Mouse (Mus musculus): ENCODE measurements around the gene Doc2b.

Gene Doc2b

DNA sequence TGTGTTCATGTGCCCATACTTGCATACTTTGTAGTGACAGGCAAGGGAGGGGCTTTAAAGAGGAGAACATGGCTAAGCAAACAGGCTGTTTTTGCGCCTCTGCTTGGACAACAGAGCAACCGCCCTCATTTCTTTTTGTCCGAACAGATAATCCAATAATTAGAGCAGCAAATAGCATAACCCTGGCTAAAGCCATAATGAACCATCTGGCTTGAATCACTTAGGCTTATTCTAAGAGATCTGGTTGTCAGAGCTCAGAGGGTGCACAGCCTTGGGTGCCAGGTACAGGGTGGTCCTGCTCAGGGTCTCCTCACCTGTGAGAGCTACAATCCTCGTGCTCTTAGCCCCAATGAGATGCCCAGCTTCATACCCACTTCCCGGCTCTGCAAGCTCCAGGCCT lies 2.5 kb downstream of the Doc2b start:
- DNase-seq (ENCODE audit: low spot score) = no peak

DNA sequence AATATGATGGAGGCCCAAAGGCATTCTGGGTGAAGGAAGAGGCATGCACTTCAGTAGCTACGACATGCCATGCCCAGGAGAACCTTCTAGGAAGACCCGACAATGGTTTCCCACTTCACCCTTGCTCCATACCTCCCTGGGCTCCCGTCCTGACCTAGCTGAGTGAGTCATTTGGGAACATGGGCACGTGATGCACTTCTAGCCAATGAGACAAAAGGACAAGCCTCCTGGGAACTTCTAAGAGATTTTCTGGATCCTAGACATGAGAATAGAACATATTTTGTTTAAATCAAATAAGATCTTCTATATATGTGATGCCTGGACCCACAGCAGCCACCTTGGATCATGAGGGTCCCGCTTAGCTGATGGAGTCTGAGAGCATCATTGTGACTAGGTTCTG lies 3.3 kb downstream of the Doc2b start:
- no peak for DNase-seq (ENCODE audit: low spot score)

DNA sequence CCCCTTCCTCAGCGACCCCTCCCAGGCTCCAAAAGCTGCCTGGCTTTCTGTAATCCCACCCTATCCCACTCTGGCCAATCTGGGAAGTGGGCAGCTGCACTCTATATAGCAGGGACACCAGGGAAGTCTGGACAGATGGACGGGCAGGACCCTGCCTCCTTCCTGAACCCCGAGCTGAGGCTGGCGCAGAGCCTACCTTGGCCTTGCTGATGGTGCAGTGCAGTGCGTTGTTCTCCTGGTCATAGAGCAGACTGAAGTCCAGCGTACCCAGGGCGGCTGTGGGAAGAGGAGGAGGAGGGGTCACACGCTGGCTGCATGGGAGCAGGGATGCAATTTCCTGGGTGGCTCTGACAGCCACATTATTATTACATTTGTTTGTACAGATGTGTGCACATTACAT lies 10.0 kb downstream of the Doc2b start:
- DNase-seq (ENCODE audit: low spot score) = no peak

GRCm38 (mm10) chr11:75783799-75784198 lies 12.1 kb downstream of the Doc2b start:
- no peak for DNase-seq (ENCODE audit: low spot score)

- DNase-seq (ENCODE audit: low spot score) = no peak
These were observed 13.9 kb downstream of the Doc2b start for GRCm38 (mm10) chr11:75781919-75782318.

DNA sequence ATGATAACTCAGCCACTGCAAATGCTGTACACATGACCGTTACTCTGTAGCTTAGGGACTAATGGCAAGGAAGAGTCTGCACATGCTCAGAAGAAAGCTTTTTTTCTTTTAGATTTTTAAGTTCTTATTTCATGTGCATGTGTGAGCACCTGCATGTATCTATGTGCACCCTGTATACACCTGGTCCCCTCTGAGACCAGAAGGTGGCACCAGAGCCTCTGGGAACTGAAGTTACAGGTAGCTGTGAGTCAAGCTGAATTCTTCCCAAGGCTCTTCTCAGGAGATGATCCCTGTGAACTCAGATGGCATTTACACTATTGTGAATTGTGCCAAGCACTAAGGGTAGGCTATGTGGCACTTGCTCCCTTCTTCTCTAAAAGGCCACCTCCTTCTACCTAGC lies 19.9 kb downstream of the Doc2b start:
- no peak for DNase-seq (ENCODE audit: low spot score)

GRCm38 (mm10) chr11:75772562-75772961 lies 23.3 kb downstream of the Doc2b start:
- no peak for DNase-seq (ENCODE audit: low spot score)

DNA sequence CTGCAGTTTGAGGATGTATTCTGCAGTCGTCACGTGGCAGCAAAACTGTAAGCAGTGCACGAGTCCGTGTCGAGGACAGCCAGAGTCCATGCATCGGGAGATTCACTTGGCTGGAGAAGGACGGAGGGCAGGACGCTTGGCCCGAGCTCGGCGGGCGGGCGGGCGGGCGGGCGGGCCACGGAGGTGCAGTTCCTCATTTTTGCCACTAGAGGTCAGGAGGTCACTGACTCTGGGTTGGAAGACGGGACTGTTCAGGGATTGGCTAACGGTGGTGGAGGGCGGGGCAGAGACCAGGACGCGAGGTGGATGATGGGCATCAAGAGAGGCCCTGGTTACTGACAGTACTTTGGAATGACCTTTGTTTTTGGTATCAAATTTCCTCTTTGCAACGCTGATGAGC lies 26.6 kb downstream of the Doc2b start:
- DNase-seq (ENCODE audit: low spot score) = peak; percentile 80

DNA sequence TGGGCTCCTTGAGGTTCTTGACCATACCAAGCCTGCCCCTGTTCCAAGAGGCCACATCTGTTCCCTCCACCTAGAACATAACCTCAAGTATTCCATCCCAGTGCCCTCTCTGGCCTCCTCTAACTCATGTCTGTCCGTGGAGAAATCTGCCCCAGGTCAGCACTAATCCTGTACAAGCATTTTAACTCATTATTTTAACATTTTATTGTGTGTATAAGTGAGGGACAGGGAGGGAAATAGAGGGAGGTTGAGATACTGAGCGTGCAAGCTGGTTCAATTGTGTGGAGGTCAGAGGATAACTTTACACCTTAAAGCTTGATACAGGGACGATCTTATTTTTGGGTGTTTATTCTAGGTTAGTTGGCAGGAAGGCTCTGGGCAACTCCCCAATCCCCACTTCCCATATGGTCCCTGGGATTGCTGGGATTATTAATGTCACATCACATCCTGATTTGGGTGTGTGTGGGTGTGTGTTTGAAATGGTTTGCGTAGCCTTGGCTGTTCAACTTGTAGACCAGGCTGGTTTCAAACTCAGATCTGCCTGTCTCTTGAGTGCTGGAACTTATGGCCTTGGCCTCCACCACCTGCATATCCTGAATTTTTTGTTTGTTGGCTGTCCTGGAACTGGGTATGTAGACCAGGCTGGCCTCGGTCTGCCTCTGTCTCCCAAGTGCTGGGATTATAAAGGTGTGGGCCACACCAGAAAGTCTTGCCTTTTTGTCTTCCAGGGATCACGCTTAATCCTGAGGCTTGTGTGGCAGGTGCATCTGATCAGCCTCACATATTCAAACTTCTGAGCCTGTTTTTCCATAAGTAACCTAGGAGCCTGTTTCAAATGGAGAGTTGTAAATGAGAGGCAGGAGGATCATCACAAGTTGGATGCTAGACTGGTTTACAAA lies 27.5 kb downstream of the Doc2b start:
- DNase-seq (ENCODE audit: low spot score) = no peak

GRCm38 (mm10) chr11:75767014-75767413 lies 28.8 kb downstream of the Doc2b start:
- no peak for DNase-seq (ENCODE audit: low spot score)

- DNase-seq (ENCODE audit: low spot score) = no peak
These were observed 30.7 kb downstream of the Doc2b start for GRCm38 (mm10) chr11:75765161-75765560.

DNA sequence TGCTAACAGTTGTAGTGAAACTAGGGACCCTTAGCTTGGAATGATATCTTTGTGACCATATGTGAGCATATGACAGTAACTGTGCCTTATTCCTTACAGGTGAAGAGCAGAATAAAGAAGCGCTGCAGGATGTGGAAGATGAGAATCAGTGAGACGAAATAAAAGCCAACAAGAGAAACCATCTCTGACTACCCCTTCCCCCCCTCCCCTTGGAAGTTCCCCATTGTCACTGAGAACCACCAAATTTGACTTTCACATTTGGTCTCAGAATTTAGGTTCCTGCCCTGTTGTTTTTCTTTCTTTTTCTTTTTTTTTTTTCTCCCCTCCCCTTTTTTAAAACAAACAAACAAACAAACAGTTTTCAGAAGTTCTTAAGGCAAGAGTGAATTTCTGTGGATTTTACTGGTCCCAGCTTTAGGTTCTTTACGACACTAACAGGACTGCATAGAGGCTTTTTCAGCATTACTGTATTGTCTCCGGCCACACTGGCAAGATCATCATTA lies 31.3 kb downstream of the Doc2b start:
- no peak for DNase-seq (ENCODE audit: low spot score)

- no peak for DNase-seq (ENCODE audit: low spot score)
These were observed 33.1 kb downstream of the Doc2b start for GRCm38 (mm10) chr11:75762708-75763107.

- no peak for DNase-seq (ENCODE audit: low spot score)
These were observed 35.1 kb downstream of the Doc2b start for GRCm38 (mm10) chr11:75760785-75761184.

DNA sequence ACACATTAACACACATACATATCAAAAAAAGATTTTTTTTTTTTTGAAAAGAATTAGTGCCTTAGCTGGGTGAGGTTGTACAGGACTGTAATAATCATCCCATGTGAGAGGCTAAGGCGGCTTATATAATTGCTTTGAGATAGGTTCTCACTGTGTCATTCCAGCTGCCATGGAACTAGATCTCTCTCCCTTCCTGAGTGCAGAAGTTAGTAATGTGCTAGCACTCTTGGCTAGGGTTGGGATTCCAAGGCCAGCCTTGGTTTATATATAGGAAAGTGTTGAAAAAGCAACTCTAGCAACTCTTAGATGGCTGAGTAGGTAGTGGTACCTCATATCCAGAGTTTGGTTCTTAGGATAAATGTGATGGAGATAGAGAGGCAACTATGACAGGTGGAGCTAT lies 37.3 kb downstream of the Doc2b start:
- DNase-seq (ENCODE audit: low spot score) = no peak

GRCm38 (mm10) chr11:75756687-75757086 lies 39.2 kb downstream of the Doc2b start:
- DNase-seq (ENCODE audit: low spot score) = no peak

- DNase-seq (ENCODE audit: low spot score) = no peak
These were observed 44.8 kb downstream of the Doc2b start for GRCm38 (mm10) chr11:75751082-75751481.

- no peak for DNase-seq (ENCODE audit: low spot score)
These were observed 45.3 kb downstream of the Doc2b start for GRCm38 (mm10) chr11:75750537-75750936.

- DNase-seq (ENCODE audit: low spot score) = no peak
These were observed 51.1 kb downstream of the Doc2b start for GRCm38 (mm10) chr11:75744761-75745160.

- no peak for DNase-seq (ENCODE audit: low spot score)
These were observed 54.2 kb downstream of the Doc2b start for GRCm38 (mm10) chr11:75741615-75742014.

DNA sequence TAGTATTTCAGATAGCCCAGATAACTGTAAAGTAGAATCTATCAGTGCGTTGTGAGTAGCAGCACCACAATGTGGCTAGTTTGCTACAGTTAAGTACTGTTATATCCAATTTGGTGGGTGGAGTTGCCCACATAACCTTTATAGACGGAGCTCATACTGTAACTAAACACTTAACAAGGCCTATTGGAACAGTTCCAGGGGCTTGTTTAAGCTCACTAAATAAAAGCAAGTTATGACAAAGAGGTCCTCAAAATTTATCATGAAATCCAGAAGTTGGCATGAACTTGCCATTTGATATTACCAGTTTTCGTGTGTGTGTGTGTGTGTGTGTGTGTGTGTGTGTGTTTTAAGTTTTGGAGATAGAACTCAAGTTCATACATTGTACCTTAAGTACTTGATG lies 55.6 kb downstream of the Doc2b start:
- DNase-seq (ENCODE audit: low spot score) = no peak

- no peak for DNase-seq (ENCODE audit: low spot score)
These were observed 57.4 kb downstream of the Doc2b start for GRCm38 (mm10) chr11:75738477-75738821.

- no peak for DNase-seq (ENCODE audit: low spot score)
These were observed 57.9 kb downstream of the Doc2b start for GRCm38 (mm10) chr11:75737806-75738476.
